Mouse (Mus musculus): ENCODE measurements around the gene Themis2. TPM values are rescaled to one million over a fixed set of nuclear protein-coding genes. Genes with fewer than 3 reads are reported as not detected.
"Not testable (repeated sequence)": the region's sequence is repeated elsewhere in the genome, so short reads cannot be mapped to it uniquely, and the experiment has no call there.

Gene Themis2
- polyA plus RNA-seq, 1 experiment, result 4.9 TPM

DNA sequence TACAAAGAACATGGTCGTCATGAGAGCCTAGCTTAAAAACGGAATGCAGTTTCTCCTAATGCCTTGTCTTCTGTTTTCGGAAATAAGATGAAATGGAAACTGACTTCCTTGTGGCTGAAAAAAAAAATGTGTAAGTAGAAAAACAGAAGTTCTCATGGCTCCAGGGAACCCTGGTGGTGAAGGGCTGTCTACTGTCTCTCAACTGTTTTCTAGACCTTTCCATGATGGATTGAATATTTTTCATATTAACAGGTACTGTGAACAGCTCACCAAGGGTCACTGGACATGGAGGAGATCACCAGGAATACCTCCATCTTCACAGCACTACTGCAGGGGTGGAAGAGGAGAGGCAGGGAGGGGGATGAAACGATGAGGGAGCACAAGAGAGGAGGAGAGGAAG lies 1.8 kb upstream of the Themis2 start:
- H3K36me3 ChIP-seq (ENCODE audit: control insufficient read depth, insufficient read depth, low read length), result no peaks in the 10 kb centered on the region
- no peak overlapping the region for H3K4me3 ChIP-seq (ENCODE audit: low read depth, low read length)
- no peak for TF ChIP-seq CTCF (IDR thresholded peaks at IDR 0.05; ENCODE audit: extremely low read depth, insufficient read length, insufficient replicate concordance, low read depth, low read length)
- TF ChIP-seq POLR2A (IDR thresholded peaks at IDR 0.05; ENCODE audit: low read depth, low read length), result no peak
- 62% methylated on average over 4 of the region's 4 CpGs for WGBS
- peak overlapping the region; percentile 65; the same call in 1 of the 2 replicates for H3K27ac ChIP-seq (ENCODE audit: insufficient read depth, low read depth, low read length)
- peaks cover 4% of the 10 kb centered on the region for H3K4me1 ChIP-seq (ENCODE audit: control insufficient read depth, insufficient read depth, insufficient read length, low read length)
- no peaks in the 10 kb centered on the region for H3K27me3 ChIP-seq (ENCODE audit: control insufficient read depth, insufficient read depth, low read length)

DNA sequence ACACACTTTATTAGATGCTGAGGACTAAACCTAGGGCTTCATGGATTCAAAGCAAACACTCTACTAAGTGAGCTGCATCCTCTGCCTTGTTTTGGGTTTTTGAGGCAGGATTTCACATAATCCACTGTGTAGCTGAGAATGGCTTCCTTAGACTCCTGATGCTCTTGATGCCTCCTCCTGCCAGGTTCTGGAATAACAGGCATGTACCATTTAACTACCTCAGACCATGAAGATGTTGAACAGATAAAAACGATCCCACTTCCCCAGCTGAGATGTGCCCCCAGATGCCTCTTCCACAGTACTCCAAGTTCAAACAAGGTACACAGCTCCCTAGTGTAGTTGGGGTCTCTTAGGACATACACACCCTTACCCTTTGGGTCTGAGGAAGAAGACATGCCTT lies 1.3 kb upstream of the Themis2 start:
- TF ChIP-seq POLR2A (IDR thresholded peaks at IDR 0.05; ENCODE audit: low read depth, low read length), result no peak
- H3K27ac ChIP-seq (ENCODE audit: insufficient read depth, low read depth, low read length), result peak overlapping the region; percentile 65

DNA sequence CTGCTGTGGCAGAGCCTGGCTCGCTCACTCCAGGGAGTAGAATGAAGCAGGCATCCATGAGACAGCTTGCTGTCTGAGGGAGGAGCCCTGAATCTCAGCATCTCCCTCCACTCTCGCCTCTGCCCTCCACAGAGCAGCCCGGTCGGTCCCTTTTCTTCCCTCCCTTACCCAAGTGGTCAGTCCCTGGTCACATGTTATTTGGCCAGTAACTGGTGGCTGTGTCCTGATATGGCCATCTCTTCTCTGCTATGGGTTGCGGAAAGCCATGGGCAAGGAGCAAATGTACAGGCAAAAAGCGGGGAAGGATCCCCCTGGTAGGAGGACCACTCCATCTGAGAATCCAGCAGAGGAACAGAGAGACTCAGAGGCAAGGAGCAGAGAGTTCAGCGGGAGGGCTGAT lies 1.0 kb downstream of the Themis2 start:
- TF ChIP-seq POLR2A (IDR thresholded peaks at IDR 0.05; ENCODE audit: low read depth, low read length) (no peak), CTCF (IDR thresholded peaks at IDR 0.05; ENCODE audit: extremely low read depth, insufficient read length, insufficient replicate concordance, low read depth, low read length) (no peak)
- peak overlapping the region; percentile 67 for H3K4me3 ChIP-seq (ENCODE audit: low read depth, low read length)
- peak overlapping the region; percentile 31 for H3K27ac ChIP-seq (ENCODE audit: insufficient read depth, low read depth, low read length)
- no peaks in the 10 kb centered on the region for H3K27me3 ChIP-seq (ENCODE audit: control insufficient read depth, insufficient read depth, low read length)
- H3K4me1 ChIP-seq (ENCODE audit: control insufficient read depth, insufficient read depth, insufficient read length, low read length), result peaks cover 3% of the 10 kb centered on the region
- 61% methylated on average over 7 of the region's 7 CpGs for WGBS
- H3K36me3 ChIP-seq (ENCODE audit: control insufficient read depth, insufficient read depth, low read length), result no peaks in the 10 kb centered on the region; the same call in 1 of the 2 replicates

More for the DNA sequence above, 1.3 kb upstream of the Themis2 start:
- 70% methylated on average over 1 of the region's 1 CpGs for WGBS
- Histone ChIP-seq H3K27me3 (ENCODE audit: control insufficient read depth, insufficient read depth, low read length) (no peaks in the 10 kb centered on the region), H3K36me3 (ENCODE audit: control insufficient read depth, insufficient read depth, low read length) (no peaks in the 10 kb centered on the region), H3K4me1 (ENCODE audit: control insufficient read depth, insufficient read depth, insufficient read length, low read length) (peaks cover 4% of the 10 kb centered on the region), H3K4me3 (ENCODE audit: low read depth, low read length) (no peak overlapping the region)

DNA sequence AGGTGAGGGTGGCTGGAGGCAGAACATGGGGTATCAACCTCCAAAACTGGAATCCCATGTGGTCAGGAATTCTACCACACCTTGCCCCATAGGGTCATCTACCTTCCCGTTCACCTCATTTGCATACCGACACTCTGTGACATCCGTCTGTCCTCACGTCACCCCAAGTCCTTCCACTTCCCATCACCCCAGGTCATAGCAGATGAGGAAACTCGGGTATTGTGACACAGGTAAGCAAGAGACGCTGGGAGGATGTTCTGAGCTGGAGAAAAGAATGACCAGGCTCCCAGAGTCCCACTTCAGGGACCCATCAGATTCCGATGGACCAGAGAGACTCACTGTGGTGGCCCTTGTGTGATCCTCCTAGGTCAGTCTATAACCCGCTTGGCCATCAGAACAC lies 1.4 kb downstream of the Themis2 start:
- Histone ChIP-seq H3K4me1 (ENCODE audit: control insufficient read depth, insufficient read depth, insufficient read length, low read length) (peaks cover 3% of the 10 kb centered on the region), H3K27ac (ENCODE audit: insufficient read depth, low read depth, low read length) (peak overlapping the region; percentile 31), H3K27me3 (ENCODE audit: control insufficient read depth, insufficient read depth, low read length) (no peaks in the 10 kb centered on the region), H3K36me3 (ENCODE audit: control insufficient read depth, insufficient read depth, low read length) (no peaks in the 10 kb centered on the region; the same call in 1 of the 2 replicates), H3K4me3 (ENCODE audit: low read depth, low read length) (peak overlapping the region; percentile 67)
- TF ChIP-seq CTCF (IDR thresholded peaks at IDR 0.05; ENCODE audit: extremely low read depth, insufficient read length, insufficient replicate concordance, low read depth, low read length) (no peak), POLR2A (IDR thresholded peaks at IDR 0.05; ENCODE audit: low read depth, low read length) (peak; percentile 12; the same call in 1 of the 2 replicates)
- WGBS, result 57% methylated on average over 8 of the region's 8 CpGs

DNA sequence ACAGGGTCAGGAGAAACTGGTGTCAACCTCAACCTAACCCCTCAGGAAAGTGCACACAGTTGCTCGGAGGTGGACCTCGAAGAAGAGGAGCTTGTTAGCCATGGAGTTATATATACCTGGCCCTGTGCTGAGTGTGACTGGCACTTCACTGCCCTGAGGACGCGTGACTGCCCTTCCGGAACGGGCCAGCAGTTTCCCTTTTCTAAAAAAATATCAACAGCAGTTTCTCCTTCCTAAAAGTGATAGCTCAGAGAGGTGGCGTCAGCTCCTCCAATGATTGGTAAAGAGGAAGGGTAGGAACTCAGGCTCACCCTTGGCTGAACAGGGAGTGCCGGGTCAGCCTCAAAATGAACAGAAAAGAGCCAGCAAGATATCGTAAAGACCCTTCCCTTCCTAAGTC lies 2.2 kb downstream of the Themis2 start:
- WGBS, result 50% methylated on average over 9 of the region's 9 CpGs
- H3K4me1 ChIP-seq (ENCODE audit: control insufficient read depth, insufficient read depth, insufficient read length, low read length), result peaks cover 3% of the 10 kb centered on the region
- H3K4me3 ChIP-seq (ENCODE audit: low read depth, low read length), result peak overlapping the region; percentile 32
- TF ChIP-seq CTCF (IDR thresholded peaks at IDR 0.05; ENCODE audit: extremely low read depth, insufficient read length, insufficient replicate concordance, low read depth, low read length) (no peak), POLR2A (IDR thresholded peaks at IDR 0.05; ENCODE audit: low read depth, low read length) (no peak)
- no peaks in the 10 kb centered on the region; the same call in 1 of the 2 replicates for H3K36me3 ChIP-seq (ENCODE audit: control insufficient read depth, insufficient read depth, low read length)
- H3K27ac ChIP-seq (ENCODE audit: insufficient read depth, low read depth, low read length), result no peak overlapping the region; the same call in 1 of the 2 replicates
- H3K27me3 ChIP-seq (ENCODE audit: control insufficient read depth, insufficient read depth, low read length), result no peaks in the 10 kb centered on the region

DNA sequence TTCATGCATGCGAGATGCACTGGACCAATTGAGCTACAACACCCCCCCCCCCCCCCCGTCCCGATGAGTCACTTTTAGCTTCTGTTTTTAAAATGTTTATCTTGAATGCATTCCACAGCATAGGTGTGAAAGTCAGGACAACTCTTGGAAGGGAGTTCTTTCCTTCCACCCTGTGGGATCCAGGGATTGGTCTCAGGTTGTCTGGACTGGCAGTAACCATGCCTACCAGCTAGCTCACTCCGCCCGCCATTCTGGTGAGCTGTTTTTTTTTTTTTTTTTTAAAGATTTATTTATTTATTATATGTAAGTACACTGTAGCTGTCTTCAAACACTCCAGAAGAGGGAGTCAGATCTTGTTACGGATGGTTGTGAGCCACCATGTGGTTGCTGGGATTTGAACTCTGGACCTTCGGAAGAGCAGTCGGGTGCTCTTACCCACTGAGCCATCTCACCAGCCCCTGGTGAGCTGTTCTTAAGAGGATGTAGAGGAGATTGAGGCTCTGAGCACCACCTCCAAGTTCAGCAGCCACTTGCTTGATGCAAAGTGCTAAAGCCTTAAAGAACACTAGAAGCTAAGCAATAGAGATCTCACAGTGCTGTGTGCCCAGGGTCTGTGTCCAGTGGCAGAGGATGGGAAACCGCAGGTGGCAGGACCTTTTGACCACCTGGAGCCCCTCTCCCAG lies 2.7 kb downstream of the Themis2 start:
- WGBS, result 76% methylated on average over 9 of the region's 9 CpGs
- not testable (repeated sequence) for H3K27ac ChIP-seq (ENCODE audit: insufficient read depth, low read depth, low read length)

DNA sequence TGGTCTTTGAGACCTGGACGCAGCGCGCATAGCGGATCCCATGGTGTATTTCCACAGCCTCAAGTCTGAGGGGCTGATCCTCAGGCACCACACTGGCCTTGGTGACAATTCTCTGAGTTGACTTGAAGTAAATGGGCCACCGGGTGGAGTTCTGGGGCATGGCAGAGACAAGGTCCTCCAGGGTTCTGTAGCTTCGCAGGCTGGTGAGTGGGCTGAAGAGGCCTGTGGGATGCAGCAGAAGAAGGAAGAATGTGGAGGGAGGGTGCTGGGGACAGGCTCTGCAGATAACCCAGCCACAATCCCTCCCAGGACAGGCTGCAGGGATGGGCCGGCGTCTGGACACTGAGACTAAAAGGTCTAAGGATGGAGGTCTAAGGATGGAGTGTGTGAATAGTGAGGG lies 6.5 kb downstream of the Themis2 start:
- Histone ChIP-seq H3K36me3 (ENCODE audit: control insufficient read depth, insufficient read depth, low read length) (no peaks in the 10 kb centered on the region; the same call in 1 of the 2 replicates), H3K4me3 (ENCODE audit: low read depth, low read length) (no peak overlapping the region), H3K4me1 (ENCODE audit: control insufficient read depth, insufficient read depth, insufficient read length, low read length) (no peaks in the 10 kb centered on the region; the same call in 1 of the 2 replicates), H3K27me3 (ENCODE audit: control insufficient read depth, insufficient read depth, low read length) (no peaks in the 10 kb centered on the region), H3K27ac (ENCODE audit: insufficient read depth, low read depth, low read length) (no peak overlapping the region)
- 90% methylated on average over 8 of the region's 8 CpGs for WGBS
- TF ChIP-seq CTCF (IDR thresholded peaks at IDR 0.05; ENCODE audit: extremely low read depth, insufficient read length, insufficient replicate concordance, low read depth, low read length), result no peak
- no peak for TF ChIP-seq POLR2A (IDR thresholded peaks at IDR 0.05; ENCODE audit: low read depth, low read length)

More for the DNA sequence above, 2.7 kb downstream of the Themis2 start:
- H3K4me3 ChIP-seq (ENCODE audit: low read depth, low read length), result peak overlapping the region; percentile 32
- H3K27me3 ChIP-seq (ENCODE audit: control insufficient read depth, insufficient read depth, low read length); H3K4me1 ChIP-seq (ENCODE audit: control insufficient read depth, insufficient read depth, insufficient read length, low read length); H3K36me3 ChIP-seq (ENCODE audit: control insufficient read depth, insufficient read depth, low read length): not testable (repeated sequence)
